Mouse (Mus musculus) E14TG2a.4 (cell line): ENCODE data around the gene Smpd3.

Experiments
- H3K27me3 ChIP-seq: 2 replicates; pipeline ENCODE4 v1.6.1; 2014; ENCODE audit warnings: low read length, control low read depth; ENCODE audit not compliant: insufficient read depth
- H3K36me3 ChIP-seq: 2 replicates; pipeline ENCODE4 v1.6.1; 2014; ENCODE audit warnings: low read length, control low read depth; ENCODE audit not compliant: insufficient read depth
- H3K4me1 ChIP-seq: replicated peaks from 2 replicates; pipeline ENCODE4 v1.6.1; 2014; ENCODE audit warnings: low read depth, low read length, control low read depth
- H3K4me3 ChIP-seq: replicated peaks from 2 replicates; pipeline ENCODE4 v1.5.1; 2014; ENCODE audit warnings: mild to moderate bottlenecking, low read length
- H3K9me3 ChIP-seq: 2 replicates; pipeline ENCODE4 v1.6.1; 2014; ENCODE audit warnings: low read length, control low read depth
- CTCF ChIP-seq: conservative IDR thresholded peaks from 2 replicates; pipeline ENCODE4 v1.5.1; 2014; ENCODE audit warnings: low read length
- NANOG ChIP-seq: IDR thresholded peaks from 2 replicates; pipeline ENCODE4 v1.6.1; 2014; ENCODE audit warnings: borderline replicate concordance, low read length, mixed read lengths
- POU5F1 ChIP-seq: IDR thresholded peaks from 2 replicates; pipeline ENCODE4 v1.6.1; 2014; ENCODE audit warnings: low read length, borderline replicate concordance

Gene Smpd3

GRCm38 (mm10) chr8:106292484-106293396 lies 45.0 kb downstream of the Smpd3 start:
- peaks cover 32% of the 10 kb centered on the region for H3K4me1 ChIP-seq
- H3K27me3 ChIP-seq: peaks cover 30% of the 10 kb centered on the region
- H3K4me3 ChIP-seq: no peak overlapping the region
- H3K9me3 ChIP-seq: no peaks in the 10 kb centered on the region
- TF ChIP-seq NANOG (no peak), CTCF (no peak), POU5F1 (no peak)
- no peaks in the 10 kb centered on the region for H3K36me3 ChIP-seq

DNA sequence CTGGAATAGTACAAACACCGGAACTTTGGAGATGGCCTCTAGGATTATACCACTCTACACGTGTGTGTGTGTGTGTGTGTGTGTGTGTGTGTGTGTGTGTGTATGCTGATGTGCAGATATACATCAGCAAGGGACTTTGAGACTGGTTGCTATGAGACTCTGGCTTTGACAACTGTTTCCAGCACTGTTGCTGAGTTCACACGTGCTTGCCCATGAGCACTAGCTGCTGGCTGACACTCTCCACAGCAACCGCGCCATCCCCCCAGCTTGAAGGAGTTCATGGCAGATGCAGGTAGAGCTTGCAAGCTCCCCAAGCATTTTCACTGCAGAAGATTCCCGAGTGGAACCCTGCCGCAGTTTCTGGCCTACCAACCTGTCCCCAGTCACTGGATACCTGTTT lies 48.3 kb downstream of the Smpd3 start:
- H3K9me3 ChIP-seq: 0 out of 2 replicates have a peak, but pooled peaks cover 5% of the 10 kb centered on the region
- peaks cover 55% of the 10 kb centered on the region for H3K4me1 ChIP-seq
- H3K27me3 ChIP-seq: peaks cover 14% of the 10 kb centered on the region
- TF ChIP-seq NANOG (no peak), POU5F1 (no peak), CTCF (no peak)
- no peak overlapping the region for H3K4me3 ChIP-seq
- H3K36me3 ChIP-seq: no peaks in the 10 kb centered on the region

GRCm38 (mm10) chr8:106288732-106289131 lies 49.1 kb downstream of the Smpd3 start:
- peaks cover 14% of the 10 kb centered on the region for H3K27me3 ChIP-seq
- H3K9me3 ChIP-seq: 0 out of 2 replicates have a peak, but pooled peaks cover 6% of the 10 kb centered on the region
- H3K36me3 ChIP-seq: no peaks in the 10 kb centered on the region
- peaks cover 55% of the 10 kb centered on the region for H3K4me1 ChIP-seq
- no peak overlapping the region for H3K4me3 ChIP-seq
- TF ChIP-seq CTCF (no peak), POU5F1 (no peak), NANOG (no peak)

GRCm38 (mm10) chr8:106287445-106287844 lies 50.3 kb downstream of the Smpd3 start:
- H3K4me3 ChIP-seq: no peak overlapping the region
- H3K27me3 ChIP-seq: peaks cover 14% of the 10 kb centered on the region
- 0 out of 2 replicates have a peak, but pooled peaks cover 6% of the 10 kb centered on the region for H3K9me3 ChIP-seq
- TF ChIP-seq NANOG (no peak), CTCF (no peak), POU5F1 (no peak)
- H3K36me3 ChIP-seq: no peaks in the 10 kb centered on the region
- peaks cover 48% of the 10 kb centered on the region for H3K4me1 ChIP-seq

DNA sequence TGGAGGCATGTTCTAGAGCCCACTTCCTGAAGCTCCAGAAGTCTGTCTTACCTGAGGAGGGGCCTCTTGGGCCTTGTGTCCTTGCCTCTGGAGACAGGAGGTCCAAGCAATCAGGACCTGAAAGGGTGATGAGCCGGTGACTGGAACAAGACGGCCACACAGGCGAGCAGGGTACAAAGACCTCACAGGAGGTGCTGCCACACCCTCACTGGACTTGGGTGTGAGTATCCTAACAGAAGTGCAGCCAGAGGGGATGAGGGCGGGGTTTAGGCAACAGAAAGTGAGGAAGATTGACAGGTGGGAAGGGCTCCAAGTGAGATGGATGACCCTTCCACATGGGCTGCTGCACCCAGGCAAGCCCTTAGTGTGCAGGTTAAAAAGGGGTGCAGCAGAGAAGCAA lies 56.9 kb downstream of the Smpd3 start:
- TF ChIP-seq NANOG: no peak
- no peak for TF ChIP-seq POU5F1
- no peak for TF ChIP-seq CTCF
- peaks cover 26% of the 10 kb centered on the region for H3K27me3 ChIP-seq
- H3K36me3 ChIP-seq: no peaks in the 10 kb centered on the region
- peaks cover 58% of the 10 kb centered on the region for H3K4me1 ChIP-seq
- 0 out of 2 replicates have a peak, but pooled peaks cover 6% of the 10 kb centered on the region for H3K9me3 ChIP-seq
- H3K4me3 ChIP-seq: 0 out of 2 replicates have a peak overlapping the region, but pooled peaks have one; percentile 0

DNA sequence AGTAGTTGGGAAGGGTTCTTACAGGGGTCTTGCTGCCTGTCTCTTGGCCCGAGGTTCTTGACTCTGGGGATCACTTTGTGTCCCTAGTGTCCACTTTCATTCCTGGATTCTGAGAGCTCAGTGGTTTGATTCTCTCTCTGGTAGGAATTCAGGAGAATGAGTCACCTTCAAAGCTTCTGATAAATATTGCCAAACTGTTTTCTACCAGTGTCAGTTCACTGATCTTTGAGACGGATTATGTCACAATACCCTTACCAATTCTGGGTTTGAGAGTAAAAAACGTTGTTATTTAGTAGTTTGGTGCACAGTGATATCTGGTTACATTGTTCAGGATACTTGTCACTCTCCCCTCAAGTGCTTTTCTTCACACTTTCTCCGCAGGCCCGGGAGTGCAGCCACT lies 57.6 kb downstream of the Smpd3 start:
- Histone ChIP-seq H3K27me3 (peaks cover 26% of the 10 kb centered on the region), H3K4me1 (peaks cover 58% of the 10 kb centered on the region), H3K36me3 (no peaks in the 10 kb centered on the region), H3K9me3 (0 out of 2 replicates have a peak, but pooled peaks cover 6% of the 10 kb centered on the region), H3K4me3 (no peak overlapping the region)
- TF ChIP-seq NANOG: no peak
- TF ChIP-seq POU5F1: no peak
- no peak for TF ChIP-seq CTCF

- TF ChIP-seq CTCF (no peak), NANOG (no peak), POU5F1 (no peak)
- Histone ChIP-seq H3K4me3 (peak overlapping the region; percentile 43), H3K4me1 (peaks cover 58% of the 10 kb centered on the region), H3K36me3 (no peaks in the 10 kb centered on the region), H3K9me3 (no peaks in the 10 kb centered on the region), H3K27me3 (peaks cover 26% of the 10 kb centered on the region)
These were observed 59.3 kb downstream of the Smpd3 start for GRCm38 (mm10) chr8:106278367-106279042.

GRCm38 (mm10) chr8:106276709-106277317 lies 61.0 kb downstream of the Smpd3 start:
- TF ChIP-seq CTCF (no peak), POU5F1 (no peak), NANOG (no peak)
- H3K4me3 ChIP-seq: no peak overlapping the region
- H3K36me3 ChIP-seq: no peaks in the 10 kb centered on the region
- H3K9me3 ChIP-seq: no peaks in the 10 kb centered on the region
- peaks cover 58% of the 10 kb centered on the region for H3K4me1 ChIP-seq
- H3K27me3 ChIP-seq: peaks cover 22% of the 10 kb centered on the region
